Mouse (Mus musculus): ENCODE results near the gene Tmprss11f. TPM values are rescaled to one million over a fixed set of nuclear protein-coding genes. Genes with fewer than 3 reads are reported as not detected.

The Tmprss11f gene
- polyA plus RNA-seq, 1 experiment = not detected

Other genes starting within 250 kb of the Tmprss11f start
- gene Tmprss11a, start 163.4 kb downstream of the Tmprss11f start, polyA plus RNA-seq (2012; rRNA removed) = not detected in 2 replicates
- gene Tmprss11g, start 113.8 kb downstream of the Tmprss11f start, polyA plus RNA-seq (2012; rRNA removed) = not detected in 2 replicates
- gene Tmprss11b, start 43.9 kb upstream of the Tmprss11f start, polyA plus RNA-seq (2012; rRNA removed) = not detected in 2 replicates
- gene Tmprss11e, start 113.4 kb upstream of the Tmprss11f start, polyA plus RNA-seq (2012; rRNA removed) = not detected in 2 replicates
- gene Ythdc1, start 171.8 kb upstream of the Tmprss11f start, polyA plus RNA-seq (2012; rRNA removed) = 10.9 and 12.9 TPM in 2 replicates

Measured in large intestine, adult 2 months (tissue).